Mouse (Mus musculus) forebrain, embryonic 12.5 days (tissue): ENCODE data around the gene Elk4. TPM values are rescaled to one million over a fixed set of nuclear protein-coding genes. Genes with fewer than 3 reads are reported as not detected.

Source experiments
- polyA plus RNA-seq: library from polyadenylated mRNA; unstranded; fragments of >200 nt; fragmentation: Nextera tagmentation; extraction: Ambion mirVana; gene quantifications from 2 replicates; pipeline ENCODE4 v1.2.1, GENCODE M21; 2016

Elk4 gene
- polyA plus RNA-seq, 1 experiment from 2014 or later: 19.9 TPM

Other genes with a start within 250 kb of the Elk4 start
- gene Pm20d1, start 210.2 kb upstream of the Elk4 start, polyA plus RNA-seq: 0.34 and 0.35 TPM in 2 replicates
- gene Slc41a1, start 180.1 kb upstream of the Elk4 start, polyA plus RNA-seq: 10.2 and 11.5 TPM in 2 replicates
- 9.7 and 10.7 TPM in 2 replicates for gene Rab29, start 140.4 kb upstream of the Elk4 start, polyA plus RNA-seq
- 129 and 137 TPM in 2 replicates for gene Nucks1, start 97.1 kb upstream of the Elk4 start, polyA plus RNA-seq
- gene Slc45a3, start 44.6 kb upstream of the Elk4 start, polyA plus RNA-seq: 4.9 and 6.4 TPM in 2 replicates
- gene Mfsd4a, start 60.5 kb downstream of the Elk4 start, polyA plus RNA-seq: 14.2 and 16.0 TPM in 2 replicates
- 0.56 and 1.0 TPM in 2 replicates for gene Cdk18, start 132.1 kb downstream of the Elk4 start, polyA plus RNA-seq
- 12.3 and 14.7 TPM in 2 replicates for gene Lemd1, start 183.8 kb downstream of the Elk4 start, polyA plus RNA-seq
- 5.0 and 5.7 TPM in 2 replicates for gene AC124108.1, start 183.8 kb downstream of the Elk4 start, polyA plus RNA-seq
- 0.38 and 0.59 TPM in 2 replicates for gene Gm10188, start 222.2 kb downstream of the Elk4 start, polyA plus RNA-seq